Mouse (Mus musculus): Measurements from ENCODE around the gene Agmat. TPM values are rescaled to one million over a fixed set of nuclear protein-coding genes. Genes with fewer than 3 reads are reported as not detected.

Gene Agmat
- total and polyA plus RNA-seq, 2 experiments from 2014 or later: 1.1 TPM; not detected in 1

DNA sequence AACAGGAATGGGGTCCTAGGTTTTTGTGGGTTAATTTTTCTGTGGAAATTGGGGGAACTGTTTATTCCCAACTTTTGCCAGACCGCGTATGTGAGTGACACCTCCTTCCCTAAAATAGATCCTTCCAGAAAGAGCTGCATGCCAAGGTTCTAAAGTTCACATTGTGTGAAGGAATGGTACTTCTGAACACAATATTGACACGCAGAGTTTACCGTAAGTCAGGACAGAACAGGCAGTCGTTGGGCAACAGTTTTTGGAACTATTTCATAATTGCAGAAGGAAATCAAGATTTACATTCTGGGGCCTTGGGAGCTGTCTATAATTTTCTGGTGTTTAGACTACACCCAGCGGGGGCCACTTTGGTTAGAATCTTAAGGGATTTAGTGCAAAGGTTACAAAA lies 24.5 kb upstream of the Agmat start:
- TF ChIP-seq EP300 (IDR thresholded peaks at IDR 0.05; ENCODE audit: low read depth) (no peak), CTCF (IDR thresholded peaks at IDR 0.05; ENCODE audit: low read depth) (no peak)
- ATAC-seq (ENCODE audit: insufficient read depth, low read depth): no peak
- peak overlapping the region; percentile 80; the same call in 1 of the 2 replicates for H3K9ac ChIP-seq (replicated peaks; ENCODE audit: low read depth, low read length)
- peak overlapping the region; percentile 83 for H3K4me2 ChIP-seq (ENCODE audit: low read depth, low read length)
- H3K27ac ChIP-seq (ENCODE audit: low read depth): peak overlapping the region; percentile 68; the same call in 1 of the 2 replicates
- peak overlapping the region; percentile 82 for H3K4me3 ChIP-seq (ENCODE audit: low read depth, low read length)
- 0 out of 2 replicates have a peak, but pooled peaks cover 5% of the 10 kb centered on the region for H3K36me3 ChIP-seq (replicated peaks; ENCODE audit: control insufficient read depth, insufficient read depth, low read length)
- no peaks in the 10 kb centered on the region for H3K9me3 ChIP-seq (replicated peaks; ENCODE audit: control insufficient read depth, low read length)
- 19% methylated on average over 6 of the region's 6 CpGs for WGBS
- H3K4me1 ChIP-seq (ENCODE audit: control insufficient read depth, insufficient read depth): peaks cover 29% of the 10 kb centered on the region
- H3K27me3 ChIP-seq (ENCODE audit: control insufficient read depth, insufficient read depth, low read length): no peaks in the 10 kb centered on the region
- peak; percentile 24 for DNase-seq (ENCODE audit: low spot score)

DNA sequence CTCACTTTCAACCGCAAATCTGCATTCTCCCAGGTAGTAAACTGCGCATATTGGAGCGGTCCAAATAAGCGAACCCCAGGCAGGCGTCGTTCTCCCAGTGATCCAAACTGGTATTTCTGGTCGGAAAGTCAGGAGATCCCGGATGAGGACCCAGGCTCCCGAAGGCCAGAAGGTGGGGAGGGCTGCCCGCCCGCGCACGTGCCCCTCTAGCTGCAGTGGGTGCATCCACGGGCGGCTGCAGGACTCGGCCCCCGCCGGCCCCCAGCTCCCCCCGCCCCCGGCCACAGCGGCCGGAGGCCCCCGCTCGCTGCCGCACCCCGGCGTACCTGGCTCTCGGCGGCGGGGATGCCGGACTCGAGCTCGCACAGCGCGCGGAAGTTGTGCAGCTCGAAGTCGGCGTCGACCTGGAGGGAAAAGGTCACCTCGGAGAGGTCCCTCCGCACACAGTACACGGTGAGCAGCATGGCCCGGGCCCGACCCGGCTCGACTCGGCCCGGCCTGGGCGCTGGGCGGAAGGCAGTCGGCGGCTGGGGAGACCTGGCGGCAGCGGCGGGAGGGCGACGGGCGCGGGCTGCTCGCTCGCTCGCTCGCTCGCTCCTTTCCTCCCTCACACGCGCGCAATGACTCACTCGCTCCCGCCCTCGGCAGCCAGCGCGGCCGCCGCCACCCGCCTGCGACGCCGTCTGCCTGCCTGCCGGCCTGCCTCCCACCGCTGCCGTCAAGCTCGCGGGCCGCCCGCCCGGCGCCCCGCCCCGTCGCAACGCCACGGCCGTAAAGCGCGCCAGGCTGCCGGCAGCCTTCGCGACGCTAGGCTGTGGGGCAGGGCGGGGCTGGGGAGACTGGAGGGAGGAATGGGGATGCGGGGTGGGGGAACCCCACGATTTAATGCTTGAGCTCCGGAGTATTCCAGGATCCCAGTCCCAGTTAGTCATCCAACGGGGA lies 23.5 kb upstream of the Agmat start, which contains the start of gene Ddi2:
Gene Ddi2 (minus strand): TSS at position 689 of the 942 bp plus-strand sequence.
- H3K9ac ChIP-seq (replicated peaks; ENCODE audit: low read depth, low read length): peak within 1 kb of the TSS; percentile 80
- ATAC-seq (ENCODE audit: insufficient read depth, low read depth): peak; percentile 88
- no peaks in the 10 kb centered on the region for H3K9me3 ChIP-seq (replicated peaks; ENCODE audit: control insufficient read depth, low read length)
- TF ChIP-seq EP300 (IDR thresholded peaks at IDR 0.05; ENCODE audit: low read depth): no peak; the same call in 1 of the 2 replicates
- TF ChIP-seq CTCF (IDR thresholded peaks at IDR 0.05; ENCODE audit: low read depth): no peak
- H3K4me2 ChIP-seq (ENCODE audit: low read depth, low read length): peak within 1 kb of the TSS; percentile 83
- no peaks in the 10 kb centered on the region for H3K27me3 ChIP-seq (ENCODE audit: control insufficient read depth, insufficient read depth, low read length)
- 0 out of 2 replicates have a peak, but pooled peaks cover 5% of the 10 kb centered on the region for H3K36me3 ChIP-seq (replicated peaks; ENCODE audit: control insufficient read depth, insufficient read depth, low read length)
- peak; percentile 92 for DNase-seq (ENCODE audit: low spot score)
- peaks cover 29% of the 10 kb centered on the region for H3K4me1 ChIP-seq (ENCODE audit: control insufficient read depth, insufficient read depth)
- WGBS: under 1% methylated on average over 90 of the region's 105 CpGs
- H3K4me3 ChIP-seq (ENCODE audit: low read depth, low read length): peak within 1 kb of the TSS; percentile 82
- peak within 1 kb of the TSS; percentile 96 for H3K27ac ChIP-seq (ENCODE audit: low read depth)

DNA sequence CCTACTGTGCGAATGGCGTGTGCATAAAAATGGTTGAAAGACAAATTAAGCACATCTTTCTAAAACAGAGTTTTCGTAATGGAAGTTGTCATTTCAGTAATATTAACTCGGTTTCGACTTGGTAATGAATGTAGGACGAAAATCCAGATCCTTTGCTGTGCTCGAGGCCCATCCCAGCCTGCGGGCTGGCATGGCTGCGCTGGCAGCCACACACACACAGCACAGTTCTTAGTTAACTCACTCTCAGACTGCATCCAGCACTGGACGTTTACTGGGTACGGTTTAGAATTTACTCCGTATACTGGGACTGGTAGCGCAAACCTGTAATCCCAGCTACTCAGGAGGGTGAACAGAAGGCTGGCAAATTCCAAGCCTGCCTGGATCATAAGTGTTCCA lies 22.8 kb upstream of the Agmat start:
- DNase-seq (ENCODE audit: low spot score) (no peak), ATAC-seq (ENCODE audit: insufficient read depth, low read depth) (peak; percentile 40; the same call in 1 of the 2 replicates)
- Histone ChIP-seq H3K27me3 (ENCODE audit: control insufficient read depth, insufficient read depth, low read length) (no peaks in the 10 kb centered on the region), H3K4me2 (ENCODE audit: low read depth, low read length) (peak overlapping the region; percentile 83), H3K4me3 (ENCODE audit: low read depth, low read length) (peak overlapping the region; percentile 82), H3K36me3 (replicated peaks; ENCODE audit: control insufficient read depth, insufficient read depth, low read length) (0 out of 2 replicates have a peak, but pooled peaks cover 5% of the 10 kb centered on the region), H3K27ac (ENCODE audit: low read depth) (0 out of 2 replicates have a peak overlapping the region, but pooled peaks have one; percentile 39), H3K9me3 (replicated peaks; ENCODE audit: control insufficient read depth, low read length) (no peaks in the 10 kb centered on the region), H3K4me1 (ENCODE audit: control insufficient read depth, insufficient read depth) (peaks cover 29% of the 10 kb centered on the region), H3K9ac (replicated peaks; ENCODE audit: low read depth, low read length) (peak overlapping the region; percentile 80)
- 6% methylated on average over 13 of the region's 13 CpGs for WGBS
- TF ChIP-seq CTCF (IDR thresholded peaks at IDR 0.05; ENCODE audit: low read depth): no peak
- TF ChIP-seq EP300 (IDR thresholded peaks at IDR 0.05; ENCODE audit: low read depth): no peak

DNA sequence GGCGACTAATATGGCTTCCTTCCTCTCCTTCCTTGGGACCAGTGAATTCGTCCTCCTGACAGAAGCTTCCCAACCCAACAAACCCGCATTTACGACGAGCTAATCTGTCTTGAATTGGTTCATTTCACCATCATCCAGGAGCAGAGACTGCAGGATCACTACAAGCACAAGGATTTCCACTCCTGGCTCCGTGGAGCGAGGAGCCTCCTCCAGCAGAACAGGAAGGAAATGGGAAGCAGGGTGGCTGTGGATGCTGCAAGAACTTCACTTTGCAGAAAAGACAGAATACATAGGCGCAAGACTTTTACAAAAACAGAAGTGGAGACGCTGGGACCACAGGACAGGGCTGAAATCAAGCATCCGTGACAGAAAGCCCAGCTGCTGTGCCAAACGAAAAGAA lies 21.9 kb upstream of the Agmat start:
- 0 out of 2 replicates have a peak, but pooled peaks cover 5% of the 10 kb centered on the region for H3K36me3 ChIP-seq (replicated peaks; ENCODE audit: control insufficient read depth, insufficient read depth, low read length)
- no peak for ATAC-seq (ENCODE audit: insufficient read depth, low read depth)
- H3K27ac ChIP-seq (ENCODE audit: low read depth): no peak overlapping the region
- WGBS: 51% methylated on average over 11 of the region's 11 CpGs
- no peak overlapping the region for H3K4me3 ChIP-seq (ENCODE audit: low read depth, low read length)
- peaks cover 29% of the 10 kb centered on the region for H3K4me1 ChIP-seq (ENCODE audit: control insufficient read depth, insufficient read depth)
- TF ChIP-seq CTCF (IDR thresholded peaks at IDR 0.05; ENCODE audit: low read depth) (no peak), EP300 (IDR thresholded peaks at IDR 0.05; ENCODE audit: low read depth) (no peak)
- H3K9ac ChIP-seq (replicated peaks; ENCODE audit: low read depth, low read length): no peak overlapping the region
- no peaks in the 10 kb centered on the region for H3K9me3 ChIP-seq (replicated peaks; ENCODE audit: control insufficient read depth, low read length)
- H3K27me3 ChIP-seq (ENCODE audit: control insufficient read depth, insufficient read depth, low read length): no peaks in the 10 kb centered on the region
- H3K4me2 ChIP-seq (ENCODE audit: low read depth, low read length): no peak overlapping the region
- DNase-seq (ENCODE audit: low spot score): no peak

DNA sequence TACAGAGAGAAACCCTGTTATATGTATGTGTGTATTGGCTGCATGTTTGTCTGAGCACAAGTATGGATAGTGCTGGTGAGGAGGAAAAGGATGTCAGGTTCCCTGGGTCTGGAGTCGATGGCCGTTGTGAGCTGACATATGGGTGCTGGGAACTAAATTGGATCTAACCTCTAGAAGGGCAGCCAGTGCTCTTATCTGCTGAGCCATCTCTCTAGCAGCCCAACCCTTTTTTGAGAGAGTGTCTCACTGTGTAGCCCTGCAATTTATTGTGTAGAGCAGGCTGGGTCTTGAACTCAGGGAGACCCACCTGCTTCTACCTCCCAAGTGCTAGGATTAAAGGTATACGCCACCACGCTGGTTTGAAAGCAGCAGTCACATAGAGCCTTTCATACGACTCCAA lies 21.2 kb upstream of the Agmat start:
- no peak for ATAC-seq (ENCODE audit: insufficient read depth, low read depth)
- no peak for TF ChIP-seq CTCF (IDR thresholded peaks at IDR 0.05; ENCODE audit: low read depth)
- TF ChIP-seq EP300 (IDR thresholded peaks at IDR 0.05; ENCODE audit: low read depth): no peak
- Histone ChIP-seq H3K9ac (replicated peaks; ENCODE audit: low read depth, low read length) (no peak overlapping the region), H3K36me3 (replicated peaks; ENCODE audit: control insufficient read depth, insufficient read depth, low read length) (no peaks in the 10 kb centered on the region), H3K27me3 (ENCODE audit: control insufficient read depth, insufficient read depth, low read length) (no peaks in the 10 kb centered on the region), H3K27ac (ENCODE audit: low read depth) (no peak overlapping the region), H3K4me3 (ENCODE audit: low read depth, low read length) (no peak overlapping the region), H3K4me2 (ENCODE audit: low read depth, low read length) (no peak overlapping the region), H3K9me3 (replicated peaks; ENCODE audit: control insufficient read depth, low read length) (no peaks in the 10 kb centered on the region), H3K4me1 (ENCODE audit: control insufficient read depth, insufficient read depth) (peaks cover 26% of the 10 kb centered on the region)
- DNase-seq (ENCODE audit: low spot score): no peak
- 81% methylated on average over 5 of the region's 5 CpGs for WGBS
